Mouse (Mus musculus) skeletal muscle tissue, adult 2 months (tissue): ENCODE measurements around the gene Bmp2k.

Experiments
- DNase-seq: peaks from one replicate; pipeline ENCODE4 v3.0.0-alpha.2; 2012; ENCODE audit warnings: low read depth, low spot score

Bmp2k gene

GRCm38 (mm10) chr5:96972474-96973130, 24.9 kb upstream of the Bmp2k start:
- no peak for DNase-seq

GRCm38 (mm10) chr5:96973714-96974113, 23.8 kb upstream of the Bmp2k start:
- no peak for DNase-seq

- no peak for DNase-seq
These were observed 22.8 kb upstream of the Bmp2k start for GRCm38 (mm10) chr5:96974661-96975060.

GRCm38 (mm10) chr5:96975112-96975511, 22.4 kb upstream of the Bmp2k start:
- no peak for DNase-seq

GRCm38 (mm10) chr5:96976150-96976549, 21.3 kb upstream of the Bmp2k start:
- no peak for DNase-seq

- DNase-seq = no peak
These were observed 18.0 kb upstream of the Bmp2k start for GRCm38 (mm10) chr5:96979296-96980007.

- peak; percentile 38 for DNase-seq
These were observed 17.4 kb upstream of the Bmp2k start for GRCm38 (mm10) chr5:96980008-96980634.

- no peak for DNase-seq
These were observed 15.5 kb upstream of the Bmp2k start for GRCm38 (mm10) chr5:96981987-96982386.

GRCm38 (mm10) chr5:96983142-96983541, 14.3 kb upstream of the Bmp2k start:
- DNase-seq = no peak

GRCm38 (mm10) chr5:96986850-96987249, 10.6 kb upstream of the Bmp2k start:
- DNase-seq = no peak

GRCm38 (mm10) chr5:96988880-96989279, 8.6 kb upstream of the Bmp2k start:
- DNase-seq = no peak

- DNase-seq = no peak
These were observed 6.3 kb upstream of the Bmp2k start for GRCm38 (mm10) chr5:96991156-96991555.

- no peak for DNase-seq
These were observed 4.8 kb upstream of the Bmp2k start for GRCm38 (mm10) chr5:96992651-96993050.

- DNase-seq = no peak
These were observed 4.4 kb upstream of the Bmp2k start for GRCm38 (mm10) chr5:96993057-96993456.

- peak; percentile 73 for DNase-seq
These were observed 1.7 kb upstream of the Bmp2k start for GRCm38 (mm10) chr5:96995791-96996190.

GRCm38 (mm10) chr5:96996401-96997309, 834 bp upstream of the Bmp2k start:
- no peak for DNase-seq

GRCm38 (mm10) chr5:96997802-96998565, 495 bp downstream of the Bmp2k start:
- peak; percentile 54 for DNase-seq

GRCm38 (mm10) chr5:96998566-96998907, 1.0 kb downstream of the Bmp2k start:
- DNase-seq = no peak

- no peak for DNase-seq
These were observed 2.1 kb downstream of the Bmp2k start for GRCm38 (mm10) chr5:96999601-97000000.

- no peak for DNase-seq
These were observed 3.0 kb downstream of the Bmp2k start for GRCm38 (mm10) chr5:97000524-97000923.

- DNase-seq = no peak
These were observed 3.7 kb downstream of the Bmp2k start for GRCm38 (mm10) chr5:97001153-97001552.
